Mouse (Mus musculus): ENCODE data around the gene Pcgf2. TPM values are rescaled to one million over a fixed set of nuclear protein-coding genes. Genes with fewer than 3 reads are reported as not detected.

Gene Pcgf2
- total and polyA plus RNA-seq, 2 experiments from 2014 or later, result 16.7 to 19.6 TPM

- no peaks in the 10 kb centered on the region for H3K4me1 ChIP-seq (ENCODE audit: insufficient read depth, low read length)
- H3K36me3 ChIP-seq (ENCODE audit: insufficient read depth, low read length), result peaks cover 39% of the 10 kb centered on the region
- no peaks in the 10 kb centered on the region for H3K9me3 ChIP-seq (ENCODE audit: low read length)
- peak; percentile 77 for DNase-seq (ENCODE audit: low spot score)
- no peak overlapping the region for H3K27ac ChIP-seq (ENCODE audit: low read depth, low read length)
- H3K4me3 ChIP-seq (ENCODE audit: low read depth, low read length), result no peak overlapping the region
- no peak overlapping the region for H3K9ac ChIP-seq (replicated peaks; ENCODE audit: low read length, poor library complexity, severe bottlenecking)
- ATAC-seq (ENCODE audit: low FRiP score), result no peak
- no peak for TF ChIP-seq CTCF (IDR thresholded peaks at IDR 0.05)
- 56% methylated on average over 12 of the region's 12 CpGs for WGBS
- no peaks in the 10 kb centered on the region for H3K27me3 ChIP-seq (ENCODE audit: insufficient read depth, low read length)
- no peak overlapping the region for H3K4me2 ChIP-seq (ENCODE audit: low read depth, low read length, poor library complexity, severe bottlenecking)
Observed at GRCm38 (mm10) chr11:97680430-97680829, 19.9 kb downstream of the Pcgf2 start.

GRCm38 (mm10) chr11:97678301-97678700 is 22.0 kb downstream of the Pcgf2 start:
- no peak for TF ChIP-seq CTCF (IDR thresholded peaks at IDR 0.05)
- H3K4me2 ChIP-seq (ENCODE audit: low read depth, low read length, poor library complexity, severe bottlenecking), result no peak overlapping the region

DNA sequence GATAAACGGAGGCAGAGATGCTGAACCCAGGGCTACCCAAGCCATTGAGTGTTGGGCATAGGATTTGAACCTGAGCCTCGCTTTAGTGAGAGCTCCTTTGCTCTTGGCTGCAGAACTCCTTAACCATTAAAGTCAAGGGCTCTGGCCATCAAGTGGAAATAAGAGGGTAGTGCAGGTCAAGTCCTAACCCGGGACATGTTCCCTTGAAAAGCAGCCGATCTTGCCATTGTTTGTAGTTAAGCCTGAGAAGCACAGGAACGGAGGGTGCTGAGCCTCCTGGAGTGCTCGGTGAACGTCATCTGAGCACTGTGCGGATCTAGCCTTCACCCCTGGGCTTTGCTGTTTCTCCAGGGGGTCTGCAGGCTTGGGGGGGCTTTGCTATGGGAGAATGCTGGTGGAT is 22.5 kb downstream of the Pcgf2 start:
- no peaks in the 10 kb centered on the region for H3K9me3 ChIP-seq (ENCODE audit: low read length)
- H3K27ac ChIP-seq (ENCODE audit: low read depth, low read length), result no peak overlapping the region
- H3K27me3 ChIP-seq (ENCODE audit: insufficient read depth, low read length), result no peaks in the 10 kb centered on the region
- DNase-seq (ENCODE audit: low spot score) (no peak), ATAC-seq (ENCODE audit: low FRiP score) (no peak)
- no peak overlapping the region for H3K9ac ChIP-seq (replicated peaks; ENCODE audit: low read length, poor library complexity, severe bottlenecking)
- H3K4me2 ChIP-seq (ENCODE audit: low read depth, low read length, poor library complexity, severe bottlenecking), result no peak overlapping the region
- TF ChIP-seq CTCF (IDR thresholded peaks at IDR 0.05), result peak; percentile 54
- peaks cover 58% of the 10 kb centered on the region for H3K36me3 ChIP-seq (ENCODE audit: insufficient read depth, low read length)
- H3K4me1 ChIP-seq (ENCODE audit: insufficient read depth, low read length), result no peaks in the 10 kb centered on the region
- no peak overlapping the region for H3K4me3 ChIP-seq (ENCODE audit: low read depth, low read length)
- 37% methylated on average over 8 of the region's 8 CpGs for WGBS

More at GRCm38 (mm10) chr11:97678301-97678700, 22.0 kb downstream of the Pcgf2 start:
- WGBS, result 65% methylated on average over 15 of the region's 15 CpGs
- ATAC-seq (ENCODE audit: low FRiP score) (no peak), DNase-seq (ENCODE audit: low spot score) (no peak)
- H3K9me3 ChIP-seq (ENCODE audit: low read length), result no peaks in the 10 kb centered on the region
- H3K9ac ChIP-seq (replicated peaks; ENCODE audit: low read length, poor library complexity, severe bottlenecking), result no peak overlapping the region
- H3K36me3 ChIP-seq (ENCODE audit: insufficient read depth, low read length), result peaks cover 56% of the 10 kb centered on the region
- H3K27me3 ChIP-seq (ENCODE audit: insufficient read depth, low read length), result no peaks in the 10 kb centered on the region
- no peak overlapping the region for H3K27ac ChIP-seq (ENCODE audit: low read depth, low read length)
- no peaks in the 10 kb centered on the region for H3K4me1 ChIP-seq (ENCODE audit: insufficient read depth, low read length)
- H3K4me3 ChIP-seq (ENCODE audit: low read depth, low read length), result no peak overlapping the region

GRCm38 (mm10) chr11:97677381-97677780 is 22.9 kb downstream of the Pcgf2 start:
- Histone ChIP-seq H3K9ac (replicated peaks; ENCODE audit: low read length, poor library complexity, severe bottlenecking) (no peak overlapping the region), H3K9me3 (ENCODE audit: low read length) (no peaks in the 10 kb centered on the region), H3K27me3 (ENCODE audit: insufficient read depth, low read length) (no peaks in the 10 kb centered on the region), H3K4me1 (ENCODE audit: insufficient read depth, low read length) (no peaks in the 10 kb centered on the region), H3K27ac (ENCODE audit: low read depth, low read length) (no peak overlapping the region), H3K4me2 (ENCODE audit: low read depth, low read length, poor library complexity, severe bottlenecking) (no peak overlapping the region), H3K36me3 (ENCODE audit: insufficient read depth, low read length) (peaks cover 62% of the 10 kb centered on the region), H3K4me3 (ENCODE audit: low read depth, low read length) (no peak overlapping the region)
- DNase-seq (ENCODE audit: low spot score) (no peak), ATAC-seq (ENCODE audit: low FRiP score) (no peak)
- no peak for TF ChIP-seq CTCF (IDR thresholded peaks at IDR 0.05)
- WGBS, result 27% methylated on average over 15 of the region's 15 CpGs

DNA sequence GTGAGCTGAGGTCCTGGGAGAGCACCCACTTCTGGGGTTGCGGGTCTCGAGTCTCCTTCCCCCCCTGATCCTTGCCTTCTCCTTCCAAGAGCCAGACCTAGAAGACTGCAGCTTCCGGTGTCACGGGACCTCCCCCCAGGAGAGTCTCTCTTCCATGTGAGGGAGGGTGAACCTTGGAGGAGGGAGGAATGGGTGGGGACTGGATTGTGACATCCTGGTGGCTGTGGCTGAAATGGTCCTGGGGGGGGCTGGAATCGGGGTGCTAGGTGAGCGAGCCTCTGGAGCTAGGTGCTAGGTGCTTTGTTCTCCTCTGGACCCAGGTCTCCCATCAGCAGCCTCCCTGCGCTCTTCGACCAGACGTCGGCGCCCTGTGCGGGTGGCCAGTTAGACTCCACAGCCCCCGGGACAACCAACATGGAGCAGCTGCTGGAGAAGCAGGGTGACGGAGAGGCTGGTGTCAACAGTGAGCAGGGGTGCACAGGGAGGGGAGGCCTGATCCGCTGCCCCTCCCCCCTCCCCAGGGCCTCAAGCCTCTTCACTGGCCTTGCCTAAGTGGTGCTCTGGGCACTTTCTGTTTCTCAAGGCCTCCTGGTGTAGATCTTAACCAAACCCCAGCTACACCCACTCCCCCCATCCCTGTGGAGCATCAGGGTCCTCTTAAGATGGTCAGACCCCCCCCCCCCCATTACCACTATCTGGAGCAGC is 24.1 kb downstream of the Pcgf2 start:
- no peaks in the 10 kb centered on the region for H3K9me3 ChIP-seq (ENCODE audit: low read length)
- H3K4me3 ChIP-seq (ENCODE audit: low read depth, low read length), result no peak overlapping the region
- H3K9ac ChIP-seq (replicated peaks; ENCODE audit: low read length, poor library complexity, severe bottlenecking), result 0 out of 2 replicates have a peak overlapping the region, but pooled peaks have one; percentile 29
- WGBS, result 76% methylated on average over 15 of the region's 15 CpGs
- ATAC-seq (ENCODE audit: low FRiP score) (no peak), DNase-seq (ENCODE audit: low spot score) (no peak)
- no peaks in the 10 kb centered on the region for H3K27me3 ChIP-seq (ENCODE audit: insufficient read depth, low read length)
- no peak overlapping the region for H3K4me2 ChIP-seq (ENCODE audit: low read depth, low read length, poor library complexity, severe bottlenecking)
- peaks cover 58% of the 10 kb centered on the region for H3K36me3 ChIP-seq (ENCODE audit: insufficient read depth, low read length)
- TF ChIP-seq CTCF (IDR thresholded peaks at IDR 0.05), result no peak
- no peak overlapping the region for H3K27ac ChIP-seq (ENCODE audit: low read depth, low read length)
- no peaks in the 10 kb centered on the region for H3K4me1 ChIP-seq (ENCODE audit: insufficient read depth, low read length)

DNA sequence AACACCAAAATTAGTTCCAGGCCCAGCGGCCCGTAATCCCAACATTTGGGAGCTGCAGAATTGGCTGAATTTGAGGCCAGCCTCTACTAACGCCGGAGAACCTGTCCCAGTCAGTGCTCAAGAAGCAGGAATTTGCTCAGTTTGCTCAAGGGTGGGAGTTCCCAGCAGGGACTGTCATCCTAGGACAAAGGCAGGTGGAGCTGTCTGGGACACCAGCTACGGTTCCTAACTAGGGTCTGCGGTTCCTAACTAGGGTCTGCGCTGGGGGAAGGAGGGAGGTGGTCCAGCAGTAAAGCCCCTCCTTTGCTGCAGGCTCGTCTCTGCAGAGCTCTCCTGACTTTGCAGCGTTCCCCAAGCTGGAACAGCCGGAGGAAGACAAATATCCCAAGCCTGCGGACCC is 27.1 kb downstream of the Pcgf2 start:
- no peak for TF ChIP-seq CTCF (IDR thresholded peaks at IDR 0.05)
- H3K36me3 ChIP-seq (ENCODE audit: insufficient read depth, low read length), result peaks cover 64% of the 10 kb centered on the region
- no peak for DNase-seq (ENCODE audit: low spot score)
- no peaks in the 10 kb centered on the region for H3K4me1 ChIP-seq (ENCODE audit: insufficient read depth, low read length)
- no peaks in the 10 kb centered on the region for H3K9me3 ChIP-seq (ENCODE audit: low read length)
- H3K4me3 ChIP-seq (ENCODE audit: low read depth, low read length), result no peak overlapping the region
- H3K4me2 ChIP-seq (ENCODE audit: low read depth, low read length, poor library complexity, severe bottlenecking), result no peak overlapping the region
- H3K27ac ChIP-seq (ENCODE audit: low read depth, low read length), result no peak overlapping the region
- H3K27me3 ChIP-seq (ENCODE audit: insufficient read depth, low read length), result no peaks in the 10 kb centered on the region
- no peak overlapping the region for H3K9ac ChIP-seq (replicated peaks; ENCODE audit: low read length, poor library complexity, severe bottlenecking)
- 84% methylated on average over 9 of the region's 11 CpGs for WGBS
- no peak for ATAC-seq (ENCODE audit: low FRiP score)

Measured in midbrain, postnatal 0 days (tissue).